Mouse (Mus musculus): ENCODE data around the gene Col5a1.

Gene Col5a1

GRCm38 (mm10) chr2:27918106-27918505, 31.9 kb downstream of the Col5a1 start:
- DNase-seq (ENCODE audit: low read depth, low spot score): no peak

DNA sequence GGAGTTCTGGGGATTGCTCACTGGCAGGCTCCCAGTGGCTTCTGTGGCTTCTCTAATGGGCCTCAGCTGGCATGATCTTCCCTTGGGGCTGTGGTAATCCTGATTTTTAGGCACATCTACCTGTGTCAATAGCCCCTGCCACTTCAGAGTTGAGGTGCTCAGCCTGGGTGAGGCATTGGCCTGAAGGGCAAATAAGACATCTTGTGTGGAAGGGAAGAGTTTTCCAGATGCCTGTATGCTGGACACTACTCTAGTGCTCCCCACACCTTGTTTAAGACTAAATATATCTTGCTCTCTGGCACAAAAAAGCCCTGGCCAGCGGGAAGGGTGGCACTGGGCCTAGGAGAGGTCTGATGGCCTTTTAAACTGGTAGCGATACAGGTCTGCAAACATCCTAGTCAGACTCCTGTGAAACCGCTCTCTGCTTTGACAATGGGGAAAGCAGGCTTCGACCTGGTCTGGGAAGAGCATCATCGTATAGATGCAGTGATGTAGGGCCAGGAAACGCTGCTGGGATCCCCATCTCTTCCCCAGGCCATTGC, 33.2 kb downstream of the Col5a1 start:
- DNase-seq (ENCODE audit: low read depth, low spot score): no peak

DNA sequence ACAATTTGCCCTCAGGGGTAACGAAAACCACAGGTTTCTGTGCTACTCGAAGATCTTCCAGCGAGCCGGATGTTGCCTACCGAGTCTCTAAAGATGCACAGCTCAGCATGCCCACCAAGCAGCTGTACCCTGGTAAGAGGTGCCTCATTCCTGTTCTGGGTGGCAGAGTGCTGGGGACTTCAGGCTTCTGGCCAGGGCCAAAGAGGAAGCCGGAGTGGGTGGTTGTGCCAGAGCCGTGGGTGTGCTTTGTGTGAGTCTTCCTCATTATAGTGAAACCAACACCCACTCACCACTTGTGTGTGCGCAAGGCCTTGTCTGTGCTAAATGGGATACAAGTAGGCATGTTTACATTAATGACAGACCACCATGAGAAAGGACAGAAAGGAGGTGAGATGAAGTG, 35.8 kb downstream of the Col5a1 start:
- DNase-seq (ENCODE audit: low read depth, low spot score): no peak

DNA sequence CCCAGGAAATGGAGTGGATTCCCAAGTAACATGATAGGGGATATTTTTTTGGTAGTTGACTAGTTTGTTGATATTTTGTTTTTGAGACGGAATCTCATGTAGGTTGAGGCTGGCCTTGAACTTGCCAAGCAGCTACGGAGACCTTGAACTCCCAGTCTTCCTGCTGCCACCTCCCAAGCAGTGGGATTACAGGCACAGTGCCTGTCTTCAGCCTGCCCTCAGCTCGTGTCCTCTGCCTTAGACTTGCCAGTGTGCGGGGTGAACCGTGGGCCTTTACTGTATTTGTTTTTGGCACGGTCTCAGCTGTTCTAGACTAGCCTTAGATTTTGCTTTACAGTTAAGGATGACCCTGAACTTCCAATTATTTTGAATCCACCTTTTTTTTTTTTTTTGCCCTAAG, 37.5 kb downstream of the Col5a1 start:
- DNase-seq (ENCODE audit: low read depth, low spot score): no peak

DNA sequence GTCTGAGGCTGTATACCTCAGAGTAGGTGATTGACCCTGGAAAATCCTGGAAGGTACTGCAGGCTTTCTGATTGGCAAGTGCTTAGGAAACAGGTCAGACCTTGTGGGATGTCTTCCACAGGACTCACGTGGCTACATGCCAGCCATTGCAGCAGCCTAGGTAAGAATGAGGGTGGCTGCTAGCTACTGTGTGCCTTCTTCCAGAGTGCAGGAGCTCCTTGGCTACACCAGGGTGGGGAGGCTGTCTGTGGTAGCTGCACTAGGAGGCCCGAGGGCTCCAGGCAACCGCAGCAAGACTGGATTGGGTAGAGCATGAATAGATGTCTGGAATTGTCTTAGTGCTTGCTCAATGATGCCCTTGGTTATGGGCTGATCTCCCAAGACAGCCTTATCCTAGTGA, 38.2 kb downstream of the Col5a1 start:
- no peak for DNase-seq (ENCODE audit: low read depth, low spot score)

- DNase-seq (ENCODE audit: low read depth, low spot score): peak; percentile 23
Observed at GRCm38 (mm10) chr2:27926478-27927165, 40.4 kb downstream of the Col5a1 start.

GRCm38 (mm10) chr2:27930471-27931015, 44.3 kb downstream of the Col5a1 start:
- no peak for DNase-seq (ENCODE audit: low read depth, low spot score)

DNA sequence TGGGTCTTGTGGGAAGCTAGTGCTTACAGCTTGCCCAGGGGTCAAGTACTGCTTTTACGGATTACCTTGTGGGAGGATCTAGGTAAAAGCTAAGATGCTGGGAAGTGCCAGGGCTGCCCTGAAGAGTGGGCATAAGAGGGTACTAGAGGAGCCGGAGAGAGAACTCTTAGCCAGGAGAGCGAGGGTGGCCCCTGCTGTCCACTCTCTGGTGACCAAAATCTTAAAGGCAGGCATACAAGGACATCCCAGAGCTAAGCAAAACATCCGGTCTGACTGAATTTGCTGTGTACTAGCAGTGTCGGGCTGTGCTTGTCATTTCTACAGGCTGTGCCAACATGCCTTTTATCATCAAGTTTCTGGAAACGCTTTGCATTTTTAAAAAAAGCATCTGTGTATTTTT, 44.9 kb downstream of the Col5a1 start:
- no peak for DNase-seq (ENCODE audit: low read depth, low spot score)

- no peak for DNase-seq (ENCODE audit: low read depth, low spot score)
Observed at GRCm38 (mm10) chr2:27931971-27932370, 45.7 kb downstream of the Col5a1 start.

- DNase-seq (ENCODE audit: low read depth, low spot score): no peak
Observed at GRCm38 (mm10) chr2:27934269-27934668, 48.0 kb downstream of the Col5a1 start.

DNA sequence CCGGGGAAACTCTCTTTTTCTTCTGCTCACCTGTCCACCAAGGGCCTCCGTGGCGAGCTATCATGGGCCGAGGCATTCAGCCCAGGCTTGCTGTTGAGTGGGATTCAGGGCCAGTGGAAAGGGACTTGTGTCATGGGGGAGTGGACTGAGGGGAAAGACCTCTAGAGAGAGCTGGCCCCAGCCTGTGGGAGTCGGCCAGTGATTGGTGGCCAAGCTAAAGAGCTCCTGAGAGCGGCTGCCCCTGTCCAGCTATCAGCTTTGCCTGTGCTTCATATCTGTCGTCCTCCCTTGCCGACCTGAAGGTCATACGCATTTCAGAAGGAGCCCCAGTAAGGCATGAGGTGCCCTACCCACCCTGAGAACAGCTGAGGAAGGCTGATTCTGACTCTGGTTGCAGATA, 48.6 kb downstream of the Col5a1 start:
- DNase-seq (ENCODE audit: low read depth, low spot score): no peak

DNA sequence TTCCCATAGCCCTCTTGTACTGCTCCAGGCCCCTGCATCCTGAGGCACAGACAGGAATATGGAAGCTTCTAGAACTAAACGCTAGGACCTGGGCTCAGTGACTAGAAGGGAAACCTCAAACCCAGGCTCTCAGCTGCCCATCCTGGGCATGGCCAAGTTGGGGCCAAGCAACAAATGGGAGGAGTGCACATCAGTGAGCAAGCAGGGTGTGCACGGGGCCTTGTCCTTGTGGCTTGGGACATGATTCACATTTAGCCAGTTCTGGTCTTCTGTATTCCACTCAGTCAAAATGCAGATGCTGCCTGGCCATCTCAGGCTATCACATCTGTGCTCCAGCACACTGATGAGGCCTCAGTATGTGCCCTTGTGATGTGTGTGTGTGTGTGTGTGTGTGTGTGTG, 49.2 kb downstream of the Col5a1 start:
- no peak for DNase-seq (ENCODE audit: low read depth, low spot score)

- no peak for DNase-seq (ENCODE audit: low read depth, low spot score)
Observed at GRCm38 (mm10) chr2:27936607-27937191, 50.5 kb downstream of the Col5a1 start.

GRCm38 (mm10) chr2:27939433-27939832, 53.2 kb downstream of the Col5a1 start:
- no peak for DNase-seq (ENCODE audit: low read depth, low spot score)

DNA sequence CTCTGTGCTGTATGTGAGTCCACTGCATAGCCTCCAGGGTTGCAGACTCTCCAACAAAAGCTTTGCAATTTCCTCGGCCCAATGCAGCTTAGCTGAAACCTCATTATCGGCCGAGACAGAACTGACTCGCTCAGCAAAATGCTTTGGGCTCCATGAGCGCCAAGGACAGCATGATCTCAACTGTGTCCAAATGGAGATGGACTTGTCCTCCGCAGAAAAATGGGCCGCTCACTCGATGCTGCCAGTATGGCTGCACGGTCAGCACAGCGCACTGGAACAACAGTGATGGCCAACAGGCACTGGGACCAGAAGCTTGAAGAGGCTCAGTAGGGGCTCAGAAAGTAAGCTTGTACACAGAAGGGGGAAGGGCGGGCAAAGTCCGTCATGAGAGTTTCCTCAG, 53.9 kb downstream of the Col5a1 start:
- no peak for DNase-seq (ENCODE audit: low read depth, low spot score)

- DNase-seq (ENCODE audit: low read depth, low spot score): no peak
Observed at GRCm38 (mm10) chr2:27947252-27947651, 61.0 kb downstream of the Col5a1 start.

DNA sequence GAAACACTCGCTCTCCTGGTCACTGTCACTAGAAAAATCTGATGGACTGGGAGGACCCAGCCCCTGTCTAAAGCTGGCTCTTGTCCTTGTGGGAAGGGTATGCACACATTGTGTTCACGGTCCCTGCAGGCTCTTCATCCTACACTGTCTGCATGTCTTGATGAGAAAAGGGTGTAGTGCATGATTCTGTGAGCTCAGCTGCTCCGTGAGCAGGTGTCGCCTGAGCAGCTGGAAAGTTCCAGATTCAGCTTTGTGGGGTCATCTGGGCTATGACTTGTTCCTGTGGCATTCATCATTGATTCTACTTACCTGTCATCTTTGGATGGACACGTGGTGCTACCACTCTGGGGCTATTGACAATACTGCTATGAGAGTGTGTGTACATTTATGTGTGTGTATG, 61.7 kb downstream of the Col5a1 start:
- DNase-seq (ENCODE audit: low read depth, low spot score): no peak

DNA sequence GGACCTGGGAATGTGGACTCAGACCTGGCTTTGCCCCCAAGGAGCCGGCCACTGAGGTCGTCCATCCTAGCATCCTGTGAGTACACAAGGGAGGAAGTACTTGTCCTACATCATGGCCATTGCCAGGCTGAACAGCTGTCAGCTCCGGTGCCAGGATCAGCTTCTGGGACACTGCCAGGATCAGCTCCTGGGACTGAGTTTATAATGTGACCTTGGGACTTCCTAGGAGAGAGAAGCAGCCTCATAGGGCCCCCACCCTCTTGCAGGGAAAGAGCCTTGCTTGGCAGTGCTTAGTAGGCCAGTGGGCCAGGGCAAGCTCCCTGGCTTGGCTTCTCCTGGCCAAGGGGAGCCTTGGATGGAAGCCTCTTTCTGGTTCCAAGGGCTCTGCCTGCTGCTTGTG, 67.6 kb downstream of the Col5a1 start:
- no peak for DNase-seq (ENCODE audit: low read depth, low spot score)

DNA sequence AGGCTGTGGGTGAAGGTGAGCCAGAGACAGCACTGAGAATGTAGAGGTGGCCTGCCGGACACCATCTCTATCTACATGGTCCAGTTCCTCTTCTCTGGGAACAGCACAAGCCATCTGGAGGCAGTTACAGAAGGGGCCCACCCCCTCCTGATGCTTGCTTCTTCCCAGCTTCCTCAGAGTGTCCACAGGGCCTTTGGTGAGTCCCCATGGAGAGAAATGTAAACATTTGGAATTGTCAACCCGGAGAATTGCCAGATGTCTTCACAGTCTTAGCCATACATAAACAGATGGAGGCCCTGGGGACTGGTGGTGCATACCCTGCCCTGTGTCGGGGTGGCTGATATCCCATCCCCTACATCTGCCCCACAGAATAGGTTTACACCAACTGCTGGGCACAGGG, 68.7 kb downstream of the Col5a1 start:
- DNase-seq (ENCODE audit: low read depth, low spot score): no peak

DNA sequence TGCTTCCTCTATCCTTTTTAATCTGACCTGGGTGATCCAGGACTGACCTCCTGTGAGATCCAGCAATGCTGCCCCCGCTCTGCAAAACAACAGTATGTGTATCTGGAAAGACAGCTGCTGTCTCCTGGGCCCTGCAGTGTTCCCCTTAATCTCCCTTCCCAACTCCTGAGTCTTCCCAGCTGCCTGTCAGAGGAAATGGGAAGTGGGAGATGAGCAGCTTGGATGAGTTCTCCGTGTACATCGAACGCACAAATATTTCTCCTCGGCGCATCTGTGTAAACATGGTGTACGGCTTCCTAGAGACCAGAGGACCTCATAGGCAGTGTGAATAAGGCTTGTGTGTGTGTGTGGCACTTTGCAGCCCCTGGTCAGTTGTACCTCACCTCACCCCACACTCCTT, 70.5 kb downstream of the Col5a1 start:
- DNase-seq (ENCODE audit: low read depth, low spot score): no peak

GRCm38 (mm10) chr2:27957184-27957583, 71.0 kb downstream of the Col5a1 start:
- DNase-seq (ENCODE audit: low read depth, low spot score): no peak

DNA sequence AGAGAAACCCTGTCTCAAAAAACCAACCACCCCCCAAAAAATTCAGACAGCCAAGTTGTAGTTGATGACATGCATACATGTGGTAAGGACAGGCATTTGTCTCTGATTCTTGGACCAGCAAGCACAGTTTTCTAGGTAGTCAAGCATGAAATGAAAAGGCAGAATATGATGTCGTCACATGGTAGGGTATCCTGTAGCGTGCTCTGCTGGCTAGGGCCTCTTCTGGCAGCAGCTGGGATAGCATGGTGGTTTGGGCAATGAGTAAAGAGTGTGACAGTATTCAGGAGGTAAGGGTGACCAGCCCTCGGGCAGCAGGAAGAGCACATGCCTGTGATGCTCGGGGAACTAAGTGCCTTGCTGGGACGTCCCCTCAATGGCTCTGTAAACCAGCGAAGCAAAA, 73.0 kb downstream of the Col5a1 start:
- DNase-seq (ENCODE audit: low read depth, low spot score): no peak

GRCm38 (mm10) chr2:27961190-27961589, 75.0 kb downstream of the Col5a1 start:
- DNase-seq (ENCODE audit: low read depth, low spot score): no peak

Data from ES-CJ7 (cell line).